8 mouse cellular contexts compared by ENCODE assay signal in genomic region chr11:94994208-94994814, GRCm38 (mm10). TPM values are rescaled to one million over a fixed set of nuclear protein-coding genes. Genes with fewer than 3 reads are reported as not detected.
A peak's percentile ranks its signal among the peaks of the same experiment; 100 is the strongest.
DNase-seq lines count a peak whose midpoint lies in the region; ATAC-seq and TF ChIP-seq lines count a peak whose summit lies in the region.

No protein-coding gene starts in this region.

- peak; percentile 67 for DNase-seq in cerebellum, adult 11-12 months
- DNase-seq in cerebellum, postnatal 36 days: no peak
- no peak for DNase-seq in G1E (ENCODE audit: low spot score)
- no peak for DNase-seq in left cerebral cortex, postnatal 4 days

- intact Hi-C loops in left cerebral cortex, postnatal 4 days (cut with DNase I): no loop called here

- H3K4me3 ChIP-seq in G1E (ENCODE audit: low read depth, low read length): peak overlapping the region; percentile 93
- H3K4me3 ChIP-seq in forebrain, embryonic 15.5 days: peak overlapping the region; percentile 95
- peak overlapping the region; percentile 94 for H3K4me3 ChIP-seq in limb, embryonic 13.5 days
- H3K4me3 ChIP-seq in neural tube, embryonic 13.5 days: peak overlapping the region; percentile 97

- peaks cover 91% of the 10 kb centered on the region for H3K4me1 ChIP-seq in G1E (ENCODE audit: insufficient read depth, low read depth, low read length)
- peaks cover 81% of the 10 kb centered on the region for H3K4me1 ChIP-seq in forebrain, embryonic 15.5 days
- H3K4me1 ChIP-seq in limb, embryonic 13.5 days: peaks cover 54% of the 10 kb centered on the region
- H3K4me1 ChIP-seq in neural tube, embryonic 13.5 days (replicated peaks): peaks cover 84% of the 10 kb centered on the region

- no peak overlapping the region for H3K27ac ChIP-seq in forebrain, embryonic 15.5 days (replicated peaks)
- no peak overlapping the region for H3K27ac ChIP-seq in limb, embryonic 13.5 days
- H3K27ac ChIP-seq in neural tube, embryonic 13.5 days (replicated peaks): no peak overlapping the region

- no peaks in the 10 kb centered on the region for H3K27me3 ChIP-seq in G1E (ENCODE audit: insufficient read depth, low read length)
- H3K27me3 ChIP-seq in forebrain, embryonic 15.5 days: no peaks in the 10 kb centered on the region
- no peaks in the 10 kb centered on the region for H3K27me3 ChIP-seq in limb, embryonic 13.5 days
- no peaks in the 10 kb centered on the region for H3K27me3 ChIP-seq in neural tube, embryonic 13.5 days

- TF ChIP-seq CTCF in G1E (IDR thresholded peaks at IDR 0.05; ENCODE audit: low read depth, low read length): no peak

- no peaks in the 10 kb centered on the region for H3K9me3 ChIP-seq in G1E (replicated peaks)
- H3K9me3 ChIP-seq in forebrain, embryonic 15.5 days: no peaks in the 10 kb centered on the region
- no peaks in the 10 kb centered on the region for H3K9me3 ChIP-seq in limb, embryonic 13.5 days
- no peaks in the 10 kb centered on the region for H3K9me3 ChIP-seq in neural tube, embryonic 13.5 days

- H3K4me2 ChIP-seq in forebrain, embryonic 15.5 days (replicated peaks): peak overlapping the region; percentile 96
- peak overlapping the region; percentile 100 for H3K4me2 ChIP-seq in limb, embryonic 13.5 days (replicated peaks)
- peak overlapping the region; percentile 99 for H3K4me2 ChIP-seq in neural tube, embryonic 13.5 days

- H3K36me3 ChIP-seq in G1E (replicated peaks): peaks cover 75% of the 10 kb centered on the region
- H3K36me3 ChIP-seq in forebrain, embryonic 15.5 days: peaks cover 26% of the 10 kb centered on the region
- H3K36me3 ChIP-seq in limb, embryonic 13.5 days: peaks cover 45% of the 10 kb centered on the region
- H3K36me3 ChIP-seq in neural tube, embryonic 13.5 days: peaks cover 35% of the 10 kb centered on the region

- peak overlapping the region; percentile 97 for H3K9ac ChIP-seq in forebrain, embryonic 15.5 days (replicated peaks)
- H3K9ac ChIP-seq in limb, embryonic 13.5 days: peak overlapping the region; percentile 92
- H3K9ac ChIP-seq in neural tube, embryonic 13.5 days: peak overlapping the region; percentile 99

- no peak for ATAC-seq in G1E (ENCODE audit: extremely low read depth, insufficient number of reproducible peaks, low FRiP score, poor library complexity, severe bottlenecking)
- ATAC-seq in forebrain, embryonic 15.5 days (replicated peaks): no peak
- no peak for ATAC-seq in limb, embryonic 13.5 days (ENCODE audit: low FRiP score, low read depth)
- ATAC-seq in neural tube, embryonic 13.5 days (ENCODE audit: low read depth): no peak
- ATAC-seq in erythroid progenitor cell, adult 5-6 weeks (replicated peaks; ENCODE audit: low FRiP score, poor library complexity, severe bottlenecking): no peak

- 56% methylated on average over 10 of the region's 10 CpGs for WGBS in forebrain, embryonic 15.5 days
- WGBS in limb, embryonic 13.5 days: 47% methylated on average over 10 of the region's 10 CpGs
- WGBS in neural tube, embryonic 13.5 days: 44% methylated on average over 10 of the region's 10 CpGs

RNA-seq across cellular contexts. Expression of gene Ppp1r9b, which starts 3.5 kb away (rescaled TPM):
- total RNA-seq in G1E (2014; fragmentation: Nextera tagmentation): 87.8 and 117 TPM in 2 replicates
- total RNA-seq in G1E (2017): 68.2 and 83.2 TPM in 2 replicates
- 207 and 233 TPM in 2 replicates for polyA plus RNA-seq in G1E (2012)
- polyA plus RNA-seq in forebrain, embryonic 15.5 days (2015; fragmentation: Nextera tagmentation; extraction: Ambion mirVana): 23.0 and 23.9 TPM in 2 replicates
- polyA plus RNA-seq in limb, embryonic 13.5 days (2015; fragmentation: Nextera tagmentation; extraction: Ambion mirVana): 11.4 and 11.8 TPM in 2 replicates
- 18.0 and 19.3 TPM in 2 replicates for polyA plus RNA-seq in neural tube, embryonic 13.5 days (2015; fragmentation: Nextera tagmentation; extraction: Ambion mirVana)
- total RNA-seq in left cerebral cortex, postnatal 4 days (2021): 100 to 1,000 TPM; 273 to 276 TPM
- 59.5 and 71.4 TPM in 2 replicates for total RNA-seq in erythroid progenitor cell, adult 5-6 weeks (2015; ENCODE audit: low replicate concordance)
- 98.2 and 125 TPM in 2 replicates for total RNA-seq in erythroid progenitor cell, adult 5-6 weeks (2017; ENCODE audit: low replicate concordance)

RNA-seq across cellular contexts. Expression of gene Samd14, which starts 15.4 kb away (rescaled TPM):
- 71.8 and 84.9 TPM in 2 replicates for total RNA-seq in G1E (2014; fragmentation: Nextera tagmentation)
- total RNA-seq in G1E (2017): 26.1 and 30.0 TPM in 2 replicates
- polyA plus RNA-seq in G1E (2012): 356 and 518 TPM in 2 replicates
- 120 and 123 TPM in 2 replicates for polyA plus RNA-seq in forebrain, embryonic 15.5 days (2015; fragmentation: Nextera tagmentation; extraction: Ambion mirVana)
- polyA plus RNA-seq in limb, embryonic 13.5 days (2015; fragmentation: Nextera tagmentation; extraction: Ambion mirVana): 37.2 and 37.7 TPM in 2 replicates
- polyA plus RNA-seq in neural tube, embryonic 13.5 days (2015; fragmentation: Nextera tagmentation; extraction: Ambion mirVana): 133 and 151 TPM in 2 replicates
- 100 to 1,000 TPM; 173 to 176 TPM for total RNA-seq in left cerebral cortex, postnatal 4 days (2021)
- total RNA-seq in erythroid progenitor cell, adult 5-6 weeks (2015; ENCODE audit: low replicate concordance): 103 TPM in 2 replicates
- 98.7 and 99.2 TPM in 2 replicates for total RNA-seq in erythroid progenitor cell, adult 5-6 weeks (2017; ENCODE audit: low replicate concordance)

RNA-seq across cellular contexts. Expression of gene Sgca, which starts 18.2 kb away (rescaled TPM):
- not detected in 2 replicates for total RNA-seq in G1E (2014; fragmentation: Nextera tagmentation)
- total RNA-seq in G1E (2017): 0.06 and 0.87 TPM in 2 replicates
- not detected in 2 replicates for polyA plus RNA-seq in G1E (2012)
- polyA plus RNA-seq in forebrain, embryonic 15.5 days (2015; fragmentation: Nextera tagmentation; extraction: Ambion mirVana): not detected in 2 replicates
- polyA plus RNA-seq in limb, embryonic 13.5 days (2015; fragmentation: Nextera tagmentation; extraction: Ambion mirVana): 6.1 and 7.1 TPM in 2 replicates
- 1.8 TPM in 1 of 2 replicates, not detected in the other for polyA plus RNA-seq in neural tube, embryonic 13.5 days (2015; fragmentation: Nextera tagmentation; extraction: Ambion mirVana)
- total RNA-seq in left cerebral cortex, postnatal 4 days (2021): not detected
- not detected in 2 replicates for total RNA-seq in erythroid progenitor cell, adult 5-6 weeks (2015; ENCODE audit: low replicate concordance)
- total RNA-seq in erythroid progenitor cell, adult 5-6 weeks (2017; ENCODE audit: low replicate concordance): not detected in 2 replicates

RNA-seq across cellular contexts. Expression of gene Hils1, which starts 26.9 kb away (rescaled TPM):
- total RNA-seq in G1E (2014; fragmentation: Nextera tagmentation): not detected in 2 replicates
- not detected in 2 replicates for total RNA-seq in G1E (2017)
- not detected in 2 replicates for polyA plus RNA-seq in G1E (2012)
- polyA plus RNA-seq in forebrain, embryonic 15.5 days (2015; fragmentation: Nextera tagmentation; extraction: Ambion mirVana): not detected in 2 replicates
- not detected in 2 replicates for polyA plus RNA-seq in limb, embryonic 13.5 days (2015; fragmentation: Nextera tagmentation; extraction: Ambion mirVana)
- polyA plus RNA-seq in neural tube, embryonic 13.5 days (2015; fragmentation: Nextera tagmentation; extraction: Ambion mirVana): not detected in 2 replicates
- under 1 TPM in 1 of 2 experiments, not detected in 1; 0.46 TPM for total RNA-seq in left cerebral cortex, postnatal 4 days (2021)
- total RNA-seq in erythroid progenitor cell, adult 5-6 weeks (2015; ENCODE audit: low replicate concordance): not detected in 2 replicates
- total RNA-seq in erythroid progenitor cell, adult 5-6 weeks (2017; ENCODE audit: low replicate concordance): not detected in 2 replicates

RNA-seq across cellular contexts. Expression of gene Pdk2, which starts 46.8 kb away (rescaled TPM):
- total RNA-seq in G1E (2014; fragmentation: Nextera tagmentation): 40.3 and 46.1 TPM in 2 replicates
- 3.7 and 3.9 TPM in 2 replicates for total RNA-seq in G1E (2017)
- 33.7 and 37.8 TPM in 2 replicates for polyA plus RNA-seq in G1E (2012)
- 26.4 and 27.3 TPM in 2 replicates for polyA plus RNA-seq in forebrain, embryonic 15.5 days (2015; fragmentation: Nextera tagmentation; extraction: Ambion mirVana)
- polyA plus RNA-seq in limb, embryonic 13.5 days (2015; fragmentation: Nextera tagmentation; extraction: Ambion mirVana): 33.7 and 34.9 TPM in 2 replicates
- 26.2 and 27.6 TPM in 2 replicates for polyA plus RNA-seq in neural tube, embryonic 13.5 days (2015; fragmentation: Nextera tagmentation; extraction: Ambion mirVana)
- total RNA-seq in left cerebral cortex, postnatal 4 days (2021): 10 to 100 TPM; 21.4 to 22.2 TPM
- 8.3 and 8.4 TPM in 2 replicates for total RNA-seq in erythroid progenitor cell, adult 5-6 weeks (2015; ENCODE audit: low replicate concordance)
- 2.3 and 3.2 TPM in 2 replicates for total RNA-seq in erythroid progenitor cell, adult 5-6 weeks (2017; ENCODE audit: low replicate concordance)
